Mouse (Mus musculus): ENCODE results near the gene Gm10234. TPM values are rescaled to one million over a fixed set of nuclear protein-coding genes. Genes with fewer than 3 reads are reported as not detected.

Gm10234 gene
- not detected in 2 replicates for polyA plus RNA-seq (2012; rRNA removed)

- Histone ChIP-seq H3K4me3 (ENCODE audit: control insufficient read depth, insufficient read depth, low read length) (no peak within 1 kb of the TSS), H3K4me1 (replicated peaks; ENCODE audit: control insufficient read depth, insufficient read depth, low read length) (no peaks in the 10 kb centered on the region), H3K27me3 (ENCODE audit: control insufficient read depth, insufficient read depth, low read length) (no peaks in the 10 kb centered on the region), H3K36me3 (ENCODE audit: control insufficient read depth, insufficient read depth, low read length) (no peaks in the 10 kb centered on the region), H3K27ac (ENCODE audit: control insufficient read depth, insufficient read depth, low read length) (no peak within 1 kb of the TSS)
- no peak for TF ChIP-seq POLR2A (IDR thresholded peaks at IDR 0.05; ENCODE audit: control insufficient read depth, extremely low read depth, insufficient read depth, low read length, poor library complexity)
- TF ChIP-seq CTCF (IDR thresholded peaks at IDR 0.05; ENCODE audit: borderline replicate concordance, control insufficient read depth, extremely low read depth, insufficient read depth, low read length, poor library complexity) = no peak
- DNase-seq = no peak
These were observed at the start of gene Gm10234 for GRCm38 (mm10) chr6:95321812-95322211. Gene Gm10234, plus strand, starts transcription at chr6:95322112.

DNA sequence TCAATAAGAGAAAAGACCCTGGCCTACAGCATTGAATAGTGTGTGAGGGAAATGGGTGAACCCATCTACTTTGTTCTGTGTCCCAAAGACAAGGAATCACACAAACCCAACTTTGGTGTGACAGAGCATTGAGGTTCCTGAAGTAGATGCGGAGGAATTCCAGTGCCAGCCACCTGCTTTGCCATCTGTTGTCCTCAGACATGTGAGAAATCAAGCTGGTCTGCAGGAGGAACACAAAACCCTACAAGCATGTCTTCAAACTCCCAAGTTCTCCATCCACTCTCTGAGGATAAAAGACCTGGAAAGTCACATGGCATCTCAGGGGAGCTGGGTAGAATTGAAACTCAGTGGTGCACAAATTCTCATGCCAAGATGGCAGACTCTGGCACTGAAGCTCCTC lies 44.3 kb upstream of the Gm10234 start:
- no peak overlapping the region for H3K4me3 ChIP-seq (ENCODE audit: control insufficient read depth, insufficient read depth, low read length)
- H3K27me3 ChIP-seq (ENCODE audit: control insufficient read depth, insufficient read depth, low read length) = no peaks in the 10 kb centered on the region
- TF ChIP-seq POLR2A (IDR thresholded peaks at IDR 0.05; ENCODE audit: control insufficient read depth, extremely low read depth, insufficient read depth, low read length, poor library complexity) (no peak), CTCF (IDR thresholded peaks at IDR 0.05; ENCODE audit: borderline replicate concordance, control insufficient read depth, extremely low read depth, insufficient read depth, low read length, poor library complexity) (no peak)
- no peak overlapping the region for H3K27ac ChIP-seq (ENCODE audit: control insufficient read depth, insufficient read depth, low read length)
- no peak for DNase-seq
- H3K4me1 ChIP-seq (replicated peaks; ENCODE audit: control insufficient read depth, insufficient read depth, low read length) = no peaks in the 10 kb centered on the region
- 97% methylated on average over 1 of the region's 1 CpGs for WGBS
- H3K36me3 ChIP-seq (ENCODE audit: control insufficient read depth, insufficient read depth, low read length) = no peaks in the 10 kb centered on the region

GRCm38 (mm10) chr6:95296025-95296424 lies 25.9 kb upstream of the Gm10234 start:
- 89% methylated on average over 4 of the region's 4 CpGs for WGBS
- Histone ChIP-seq H3K36me3 (ENCODE audit: control insufficient read depth, insufficient read depth, low read length) (no peaks in the 10 kb centered on the region), H3K4me1 (replicated peaks; ENCODE audit: control insufficient read depth, insufficient read depth, low read length) (no peaks in the 10 kb centered on the region), H3K27me3 (ENCODE audit: control insufficient read depth, insufficient read depth, low read length) (no peaks in the 10 kb centered on the region), H3K27ac (ENCODE audit: control insufficient read depth, insufficient read depth, low read length) (no peak overlapping the region), H3K4me3 (ENCODE audit: control insufficient read depth, insufficient read depth, low read length) (no peak overlapping the region)
- TF ChIP-seq POLR2A (IDR thresholded peaks at IDR 0.05; ENCODE audit: control insufficient read depth, extremely low read depth, insufficient read depth, low read length, poor library complexity) (no peak), CTCF (IDR thresholded peaks at IDR 0.05; ENCODE audit: borderline replicate concordance, control insufficient read depth, extremely low read depth, insufficient read depth, low read length, poor library complexity) (no peak)
- no peak for DNase-seq

DNA sequence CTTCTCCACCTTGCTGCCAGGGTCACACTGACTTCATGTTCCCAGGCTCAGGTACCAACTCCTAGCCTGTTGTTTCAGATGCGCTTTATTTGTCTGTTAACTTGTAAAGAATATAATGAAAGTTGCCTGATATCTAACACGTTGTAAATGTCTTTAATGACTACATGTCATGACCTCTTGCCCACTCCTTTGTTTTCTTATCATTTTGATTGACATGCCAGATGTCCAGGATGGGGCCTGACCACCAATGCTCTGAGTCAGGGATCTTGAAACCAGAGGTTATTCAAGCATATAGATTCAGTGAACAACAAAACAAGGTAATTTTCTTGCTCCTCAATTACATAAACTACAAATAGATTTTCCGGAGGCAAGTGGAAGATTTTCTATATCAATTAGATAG lies 23.5 kb upstream of the Gm10234 start:
- WGBS = 81% methylated on average over 3 of the region's 3 CpGs
- no peaks in the 10 kb centered on the region for H3K4me1 ChIP-seq (replicated peaks; ENCODE audit: control insufficient read depth, insufficient read depth, low read length)
- no peak for TF ChIP-seq POLR2A (IDR thresholded peaks at IDR 0.05; ENCODE audit: control insufficient read depth, extremely low read depth, insufficient read depth, low read length, poor library complexity)
- TF ChIP-seq CTCF (IDR thresholded peaks at IDR 0.05; ENCODE audit: borderline replicate concordance, control insufficient read depth, extremely low read depth, insufficient read depth, low read length, poor library complexity) = no peak

GRCm38 (mm10) chr6:95300658-95301057 lies 21.3 kb upstream of the Gm10234 start:
- Histone ChIP-seq H3K27me3 (ENCODE audit: control insufficient read depth, insufficient read depth, low read length) (no peaks in the 10 kb centered on the region), H3K4me3 (ENCODE audit: control insufficient read depth, insufficient read depth, low read length) (no peak overlapping the region), H3K36me3 (ENCODE audit: control insufficient read depth, insufficient read depth, low read length) (no peaks in the 10 kb centered on the region), H3K27ac (ENCODE audit: control insufficient read depth, insufficient read depth, low read length) (no peak overlapping the region), H3K4me1 (replicated peaks; ENCODE audit: control insufficient read depth, insufficient read depth, low read length) (no peaks in the 10 kb centered on the region)
- DNase-seq = no peak
- 63% methylated on average over 2 of the region's 2 CpGs for WGBS
- TF ChIP-seq CTCF (IDR thresholded peaks at IDR 0.05; ENCODE audit: borderline replicate concordance, control insufficient read depth, extremely low read depth, insufficient read depth, low read length, poor library complexity) (no peak), POLR2A (IDR thresholded peaks at IDR 0.05; ENCODE audit: control insufficient read depth, extremely low read depth, insufficient read depth, low read length, poor library complexity) (no peak)

More for the DNA sequence above, 23.5 kb upstream of the Gm10234 start:
- Histone ChIP-seq H3K4me3 (ENCODE audit: control insufficient read depth, insufficient read depth, low read length) (no peak overlapping the region), H3K27ac (ENCODE audit: control insufficient read depth, insufficient read depth, low read length) (no peak overlapping the region), H3K36me3 (ENCODE audit: control insufficient read depth, insufficient read depth, low read length) (no peaks in the 10 kb centered on the region), H3K27me3 (ENCODE audit: control insufficient read depth, insufficient read depth, low read length) (no peaks in the 10 kb centered on the region)
- no peak for DNase-seq

DNA sequence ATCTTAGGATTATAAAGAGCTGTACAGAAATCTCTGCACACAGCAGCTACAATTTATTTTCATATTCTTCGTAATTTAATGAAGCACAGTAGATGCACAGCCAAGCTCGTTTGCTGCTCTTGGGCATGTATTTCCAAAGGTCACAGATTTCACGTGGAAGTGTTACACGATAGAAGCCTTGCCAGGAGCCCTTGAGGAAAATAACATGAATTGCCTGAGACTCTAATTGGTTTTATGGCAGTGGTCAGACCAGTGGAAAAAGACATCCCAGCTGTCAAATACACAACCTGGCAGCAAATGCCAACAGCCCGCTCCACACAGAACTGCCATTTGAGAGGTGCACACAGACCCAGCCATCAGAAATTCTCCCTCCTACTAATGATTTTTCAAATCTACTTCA lies 9.3 kb downstream of the Gm10234 start:
- TF ChIP-seq POLR2A (IDR thresholded peaks at IDR 0.05; ENCODE audit: control insufficient read depth, extremely low read depth, insufficient read depth, low read length, poor library complexity) = no peak
- TF ChIP-seq CTCF (IDR thresholded peaks at IDR 0.05; ENCODE audit: borderline replicate concordance, control insufficient read depth, extremely low read depth, insufficient read depth, low read length, poor library complexity) = no peak
- DNase-seq = no peak
- H3K27ac ChIP-seq (ENCODE audit: control insufficient read depth, insufficient read depth, low read length) = no peak overlapping the region
- WGBS = 94% methylated on average over 5 of the region's 5 CpGs
- H3K36me3 ChIP-seq (ENCODE audit: control insufficient read depth, insufficient read depth, low read length) = no peaks in the 10 kb centered on the region
- no peaks in the 10 kb centered on the region for H3K27me3 ChIP-seq (ENCODE audit: control insufficient read depth, insufficient read depth, low read length)
- H3K4me1 ChIP-seq (replicated peaks; ENCODE audit: control insufficient read depth, insufficient read depth, low read length) = no peaks in the 10 kb centered on the region
- H3K4me3 ChIP-seq (ENCODE audit: control insufficient read depth, insufficient read depth, low read length) = no peak overlapping the region

- Histone ChIP-seq H3K4me1 (replicated peaks; ENCODE audit: control insufficient read depth, insufficient read depth, low read length) (no peaks in the 10 kb centered on the region), H3K4me3 (ENCODE audit: control insufficient read depth, insufficient read depth, low read length) (no peak overlapping the region), H3K27me3 (ENCODE audit: control insufficient read depth, insufficient read depth, low read length) (no peaks in the 10 kb centered on the region), H3K36me3 (ENCODE audit: control insufficient read depth, insufficient read depth, low read length) (no peaks in the 10 kb centered on the region), H3K27ac (ENCODE audit: control insufficient read depth, insufficient read depth, low read length) (no peak overlapping the region)
- TF ChIP-seq POLR2A (IDR thresholded peaks at IDR 0.05; ENCODE audit: control insufficient read depth, extremely low read depth, insufficient read depth, low read length, poor library complexity) (no peak), CTCF (IDR thresholded peaks at IDR 0.05; ENCODE audit: borderline replicate concordance, control insufficient read depth, extremely low read depth, insufficient read depth, low read length, poor library complexity) (no peak)
- no peak for DNase-seq
- WGBS = 12% methylated on average over 6 of the region's 6 CpGs
These were observed 12.9 kb downstream of the Gm10234 start for GRCm38 (mm10) chr6:95334781-95335180.
